Mouse (Mus musculus) forebrain, postnatal 0 days (tissue): Measurements from ENCODE around the gene Tubgcp6. TPM values are rescaled to one million over a fixed set of nuclear protein-coding genes. Genes with fewer than 3 reads are reported as not detected.

Source experiments
- ATAC-seq: fragments of 200-750 bp; cut with Nextera tagmentation; 2 replicates; pipeline ENCODE4 v1.8.0; 2017; ENCODE audit warnings: mild to moderate bottlenecking, moderate library complexity
- DNase-seq: peaks from one replicate; pipeline ENCODE4 v3.0.0-alpha.2; 2015
- H3K27ac ChIP-seq: fragments of 300-500 bp; sonication (generic); 2 replicates; pipeline ENCODE4 v1.5.1; 2014; ENCODE audit warnings: low read depth, mild to moderate bottlenecking, antibody characterized with exemption, low read length, moderate library complexity, mixed read lengths
- H3K27me3 ChIP-seq: fragments of 300-500 bp; sonication (generic); 2 replicates; pipeline ENCODE4 v1.6.1; 2014; ENCODE audit warnings: mild to moderate bottlenecking, low read length, mixed read lengths; ENCODE audit not compliant: insufficient read depth
- H3K36me3 ChIP-seq: fragments of 300-500 bp; sonication (generic); 2 replicates; pipeline ENCODE4 v1.6.1; 2014; ENCODE audit warnings: mild to moderate bottlenecking, moderate library complexity; ENCODE audit not compliant: insufficient read depth
- H3K4me1 ChIP-seq: fragments of 300-500 bp; sonication (generic); 2 replicates; pipeline ENCODE4 v1.6.1; 2014; ENCODE audit warnings: antibody characterized with exemption; ENCODE audit not compliant: insufficient read depth
- H3K4me2 ChIP-seq: fragments of 300-500 bp; sonication (generic); 2 replicates; pipeline ENCODE4 v1.6.1; 2014; ENCODE audit warnings: low read depth, mild to moderate bottlenecking, moderate library complexity
- H3K4me3 ChIP-seq: fragments of 300-500 bp; sonication (generic); 2 replicates; pipeline ENCODE4 v1.5.1; 2014; ENCODE audit warnings: low read depth, low read length, mixed read lengths
- H3K9ac ChIP-seq: fragments of 300-500 bp; sonication (generic); 2 replicates; pipeline ENCODE4 v1.6.1; 2014; ENCODE audit warnings: mild to moderate bottlenecking
- H3K9me3 ChIP-seq: fragments of 300-500 bp; sonication (generic); 2 replicates; pipeline ENCODE4 v1.6.1; 2016; ENCODE audit warnings: low read length
- CTCF ChIP-seq: sonication (generic); IDR thresholded peaks from 2 replicates; pipeline ENCODE4 v1.5.1; 2016; ENCODE audit warnings: antibody characterized with exemption, control low read depth, low read depth
- WGBS: fragments of 180-500 bp; shearing (Covaris S2); extraction: QIAGEN DNeasy Blood & Tissue Kit; methylation state at CpG from one replicate; pipeline ENCODE4 v1.1.7; 2014; 5-methylcytosine and 5-hydroxymethylcytosine counted together
- polyA plus RNA-seq: library from polyadenylated mRNA; unstranded; fragments of >200 nt; fragmentation: Nextera tagmentation; extraction: Ambion mirVana; gene quantifications from 2 replicates; pipeline ENCODE4 v1.2.1, GENCODE M21; 2015
- total RNA-seq: library from RNA; depleted of rRNA; stranded (reverse); fragments of >200 nt; gene quantifications from 2 replicates; pipeline ENCODE4 v1.2.3, GENCODE M21; 2014; rRNA removed

Tubgcp6 gene
- total RNA-seq = 24.6 and 42.4 TPM in 2 replicates
- 7.4 and 8.8 TPM in 2 replicates for polyA plus RNA-seq

DNA sequence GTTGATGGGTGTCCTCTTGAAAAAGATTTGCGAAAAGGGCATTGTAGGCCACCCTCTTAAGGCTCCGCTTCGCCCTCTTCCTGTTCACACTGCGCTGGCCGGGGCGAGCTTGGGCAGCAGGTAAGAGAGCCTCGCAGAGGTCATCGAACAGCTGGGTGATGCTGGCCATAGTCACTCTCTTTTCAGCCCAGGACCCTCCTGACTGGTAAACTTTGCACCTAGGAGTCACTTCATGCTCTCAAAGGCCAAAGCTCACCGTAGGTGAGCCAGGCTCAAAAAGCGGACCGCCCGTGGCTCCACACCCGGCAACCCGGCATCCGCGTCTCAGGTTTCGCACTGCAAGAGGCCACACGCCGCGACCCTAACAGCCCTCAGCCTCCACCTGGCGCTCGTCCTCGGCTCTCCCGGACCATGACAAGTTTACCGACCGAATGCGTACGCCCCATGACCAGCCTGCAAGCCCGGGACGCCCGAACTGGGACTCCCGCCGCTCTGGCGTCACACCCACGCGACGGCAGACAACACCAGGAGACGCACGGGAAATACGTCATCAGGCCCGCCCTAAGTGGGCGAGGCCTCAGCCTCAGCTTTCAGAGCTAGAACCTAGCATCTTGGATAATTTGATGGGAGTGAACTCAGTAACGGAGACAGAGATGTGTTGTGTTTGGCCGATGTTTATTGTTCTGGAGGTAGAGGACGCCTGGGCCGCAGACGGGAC, at the start of gene Tubgcp6:
TSS of gene Tubgcp6 (minus strand) at position 464 of the 718 bp plus-strand sequence.
- H3K9me3 ChIP-seq = no peaks in the 10 kb centered on the region
- peaks cover 9% of the 10 kb centered on the region; the same call in 1 of the 2 replicates for H3K36me3 ChIP-seq
- no peaks in the 10 kb centered on the region for H3K27me3 ChIP-seq
- DNase-seq = peak; percentile 98
- peak within 1 kb of the TSS; percentile 73 for H3K4me3 ChIP-seq
- H3K4me2 ChIP-seq = peak within 1 kb of the TSS; percentile 98
- peak; percentile 93 for ATAC-seq
- no peak for TF ChIP-seq CTCF
- whole genome bisulfite sequencing = under 1% methylated on average over 47 of the region's 47 CpGs
- H3K4me1 ChIP-seq = peaks cover 23% of the 10 kb centered on the region
- peak within 1 kb of the TSS; percentile 73 for H3K9ac ChIP-seq
- peak within 1 kb of the TSS; percentile 82 for H3K27ac ChIP-seq

- no peak; the same call in 1 of the 2 replicates for ATAC-seq
- Histone ChIP-seq H3K27ac (peak overlapping the region; percentile 83), H3K27me3 (no peaks in the 10 kb centered on the region), H3K4me3 (peak overlapping the region; percentile 58), H3K4me1 (peaks cover 25% of the 10 kb centered on the region), H3K36me3 (peaks cover 12% of the 10 kb centered on the region), H3K9me3 (no peaks in the 10 kb centered on the region), H3K4me2 (peak overlapping the region; percentile 99), H3K9ac (peak overlapping the region; percentile 72)
- WGBS = 15% methylated on average over 17 of the region's 17 CpGs
- no peak for TF ChIP-seq CTCF
- DNase-seq = no peak
These were observed 49.5 kb upstream of the Tubgcp6 start for GRCm38 (mm10) chr15:89172276-89172935.

- Histone ChIP-seq H3K4me2 (no peak overlapping the region), H3K27ac (no peak overlapping the region), H3K27me3 (no peaks in the 10 kb centered on the region), H3K4me1 (peaks cover 17% of the 10 kb centered on the region), H3K4me3 (no peak overlapping the region), H3K36me3 (peaks cover 20% of the 10 kb centered on the region), H3K9ac (no peak overlapping the region), H3K9me3 (no peaks in the 10 kb centered on the region)
- no peak for TF ChIP-seq CTCF
- ATAC-seq (no peak), DNase-seq (no peak)
- 90% methylated on average over 5 of the region's 5 CpGs for WGBS
These were observed 48.7 kb upstream of the Tubgcp6 start for GRCm38 (mm10) chr15:89171526-89172051.

- WGBS = 56% methylated on average over 3 of the region's 3 CpGs
- no peak for DNase-seq
These were observed 47.2 kb upstream of the Tubgcp6 start for GRCm38 (mm10) chr15:89170102-89170501.

GRCm38 (mm10) chr15:89169431-89169830, 46.5 kb upstream of the Tubgcp6 start:
- Histone ChIP-seq H3K36me3 (peaks cover 41% of the 10 kb centered on the region), H3K9ac (0 out of 2 replicates have a peak overlapping the region, but pooled peaks have one; percentile 10), H3K4me3 (no peak overlapping the region), H3K4me1 (peaks cover 16% of the 10 kb centered on the region), H3K27me3 (no peaks in the 10 kb centered on the region), H3K27ac (peak overlapping the region; percentile 16; the same call in 1 of the 2 replicates), H3K4me2 (no peak overlapping the region), H3K9me3 (no peaks in the 10 kb centered on the region)
- DNase-seq = peak; percentile 79
- peak; percentile 84 for ATAC-seq
- TF ChIP-seq CTCF = 0 out of 2 replicates have a peak, but pooled peaks have one; percentile 20
- WGBS = 9% methylated on average over 10 of the region's 10 CpGs

More at GRCm38 (mm10) chr15:89170102-89170501, 47.2 kb upstream of the Tubgcp6 start:
- no peaks in the 10 kb centered on the region for H3K27me3 ChIP-seq
- no peak overlapping the region for H3K4me2 ChIP-seq
- H3K4me1 ChIP-seq = peaks cover 17% of the 10 kb centered on the region
- 0 out of 2 replicates have a peak overlapping the region, but pooled peaks have one; percentile 10 for H3K9ac ChIP-seq
- no peak for TF ChIP-seq CTCF
- 0 out of 2 replicates have a peak overlapping the region, but pooled peaks have one; percentile 16 for H3K27ac ChIP-seq
- H3K9me3 ChIP-seq = no peaks in the 10 kb centered on the region
- H3K4me3 ChIP-seq = no peak overlapping the region
- H3K36me3 ChIP-seq = peaks cover 35% of the 10 kb centered on the region
- ATAC-seq = no peak

DNA sequence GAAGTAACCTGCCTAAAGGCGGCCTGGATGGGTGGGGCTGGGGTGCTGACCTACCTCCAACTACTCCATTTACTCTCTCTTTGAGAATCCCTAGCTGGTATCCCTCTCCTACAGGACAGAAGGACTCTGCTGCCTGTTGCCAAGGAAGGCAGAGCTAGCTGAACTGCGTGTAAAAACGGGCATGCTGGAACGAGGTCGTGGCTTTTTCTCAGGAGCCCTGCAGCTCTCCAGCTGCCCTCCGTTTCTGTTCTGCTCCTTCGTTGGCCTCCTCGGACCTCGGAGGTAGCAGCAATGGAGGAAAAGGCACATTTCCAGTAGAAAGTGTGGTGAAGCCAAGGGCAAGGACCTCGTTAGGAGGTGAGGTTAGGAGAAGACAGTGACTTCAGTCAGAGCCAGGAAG, 46.0 kb upstream of the Tubgcp6 start:
- Histone ChIP-seq H3K9me3 (no peaks in the 10 kb centered on the region), H3K9ac (no peak overlapping the region), H3K27ac (peak overlapping the region; percentile 0; the same call in 1 of the 2 replicates), H3K27me3 (no peaks in the 10 kb centered on the region), H3K36me3 (peaks cover 46% of the 10 kb centered on the region), H3K4me1 (peaks cover 11% of the 10 kb centered on the region), H3K4me2 (no peak overlapping the region), H3K4me3 (no peak overlapping the region)
- no peak for TF ChIP-seq CTCF
- no peak for ATAC-seq
- DNase-seq = no peak
- WGBS = 52% methylated on average over 10 of the region's 10 CpGs
